Comparison of ENCODE assay signal across 8 mouse cellular contexts in the genomic region with DNA sequence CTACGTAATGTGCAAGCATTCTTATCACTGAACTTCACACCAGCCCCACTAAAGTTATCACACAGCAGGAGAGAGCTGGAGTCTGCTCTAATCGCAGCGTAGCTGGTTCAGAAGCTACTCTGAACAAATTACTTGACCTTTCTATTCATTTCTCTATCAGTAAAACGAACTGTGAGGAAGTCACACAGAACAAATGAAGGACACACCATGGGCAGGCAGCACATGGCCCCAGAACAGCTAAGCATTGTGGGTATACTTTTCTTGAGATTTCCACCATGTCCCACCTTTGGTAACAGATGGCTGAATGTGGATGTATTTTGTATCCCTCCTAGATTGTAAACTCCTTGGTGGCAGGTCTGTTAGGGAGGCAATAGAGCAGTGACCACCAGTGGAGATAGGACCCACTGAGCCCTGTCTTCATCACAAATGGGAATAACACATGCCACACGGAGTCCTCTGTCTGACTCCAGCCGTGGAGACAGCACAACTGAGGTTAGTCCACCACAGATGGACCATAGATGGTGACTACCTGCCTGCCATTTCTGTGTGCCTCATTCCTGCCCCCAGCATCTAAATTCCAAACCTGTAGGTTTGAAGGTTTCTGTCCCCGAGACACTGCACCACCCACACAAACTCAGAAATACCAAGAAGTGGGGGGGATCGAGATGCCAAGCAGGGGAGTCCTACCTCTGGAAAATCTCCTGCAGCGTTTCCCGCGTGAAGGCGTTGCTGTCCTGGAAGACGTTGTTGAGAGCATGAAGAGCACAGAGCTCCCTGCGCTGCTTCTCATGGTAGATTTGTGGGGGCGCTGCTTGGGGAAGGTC. TPM values are rescaled to one million over a fixed set of nuclear protein-coding genes. Genes with fewer than 3 reads are reported as not detected.
DNase-seq lines count a peak whose midpoint lies in the region; ATAC-seq and TF ChIP-seq lines count a peak whose summit lies in the region.

No protein-coding gene starts in this region.

- DNase-seq in kidney, adult 2 months: no peak
- DNase-seq in kidney, postnatal 25 days: no peak
- DNase-seq in urinary bladder, postnatal 10 days (ENCODE audit: low spot score): no peak
- no peak for DNase-seq in cerebellum, adult 8-10 months
- no peak for DNase-seq in frontal cortex, postnatal 25 days (ENCODE audit: low spot score in 2 of 2)

- peak overlapping the region; percentile 92 for H3K4me3 ChIP-seq in kidney, adult 2 months (ENCODE audit: insufficient read depth, low read depth, low read length)
- H3K4me3 ChIP-seq in bone marrow macrophage, adult 2 months (ENCODE audit: insufficient read depth, low read length): peak overlapping the region; percentile 99
- H3K4me3 ChIP-seq in hindbrain, embryonic 13.5 days: peak overlapping the region; percentile 92
- peak overlapping the region; percentile 94 for H3K4me3 ChIP-seq in midbrain, embryonic 13.5 days (replicated peaks)

- TF ChIP-seq POLR2A in kidney, adult 2 months (IDR thresholded peaks at IDR 0.05; ENCODE audit: low read depth, low read length): no peak
- TF ChIP-seq POLR2A in bone marrow macrophage, adult 2 months (IDR thresholded peaks at IDR 0.05; ENCODE audit: borderline replicate concordance, low read depth, low read length): no peak

- H3K36me3 ChIP-seq in kidney, adult 2 months (ENCODE audit: control insufficient read depth, insufficient read depth, low read length): no peaks in the 10 kb centered on the region
- H3K36me3 ChIP-seq in hindbrain, embryonic 13.5 days: no peaks in the 10 kb centered on the region
- H3K36me3 ChIP-seq in midbrain, embryonic 13.5 days: no peaks in the 10 kb centered on the region

- H3K9me3 ChIP-seq in hindbrain, embryonic 13.5 days: no peaks in the 10 kb centered on the region
- H3K9me3 ChIP-seq in midbrain, embryonic 13.5 days: no peaks in the 10 kb centered on the region

- no peaks in the 10 kb centered on the region for H3K27me3 ChIP-seq in kidney, adult 2 months (replicated peaks; ENCODE audit: control insufficient read depth, insufficient read depth, low read length)
- H3K27me3 ChIP-seq in hindbrain, embryonic 13.5 days: no peaks in the 10 kb centered on the region
- no peaks in the 10 kb centered on the region for H3K27me3 ChIP-seq in midbrain, embryonic 13.5 days

- WGBS in kidney, adult 2 months: 21% methylated on average over 15 of the region's 15 CpGs
- WGBS in hindbrain, embryonic 13.5 days: 15% methylated on average over 15 of the region's 15 CpGs
- 18% methylated on average over 15 of the region's 15 CpGs for WGBS in midbrain, embryonic 13.5 days

- H3K9ac ChIP-seq in hindbrain, embryonic 13.5 days: peak overlapping the region; percentile 96
- H3K9ac ChIP-seq in midbrain, embryonic 13.5 days (replicated peaks): peak overlapping the region; percentile 96

- TF ChIP-seq CTCF in kidney, adult 2 months (conservative IDR thresholded peaks at IDR 0.05; ENCODE audit: insufficient read depth, insufficient read length, low read depth, low read length): no peak
- no peak for TF ChIP-seq CTCF in bone marrow macrophage, adult 2 months (IDR thresholded peaks at IDR 0.05; ENCODE audit: low read depth, low read length)

- peak overlapping the region; percentile 82 for H3K4me2 ChIP-seq in hindbrain, embryonic 13.5 days
- H3K4me2 ChIP-seq in midbrain, embryonic 13.5 days (replicated peaks): peak overlapping the region; percentile 88

- H3K4me1 ChIP-seq in kidney, adult 2 months (ENCODE audit: control insufficient read depth, insufficient read depth, low read length): peaks cover 37% of the 10 kb centered on the region
- H3K4me1 ChIP-seq in bone marrow macrophage, adult 2 months (ENCODE audit: control insufficient read depth, insufficient read depth, low read length): peaks cover 34% of the 10 kb centered on the region
- H3K4me1 ChIP-seq in hindbrain, embryonic 13.5 days (replicated peaks): peaks cover 64% of the 10 kb centered on the region
- H3K4me1 ChIP-seq in midbrain, embryonic 13.5 days (replicated peaks): peaks cover 65% of the 10 kb centered on the region

- no peak for ATAC-seq in hindbrain, embryonic 13.5 days (ENCODE audit: low FRiP score)
- ATAC-seq in midbrain, embryonic 13.5 days: no peak

- H3K27ac ChIP-seq in kidney, adult 2 months (ENCODE audit: insufficient read depth, low read depth, low read length): 0 out of 2 replicates have a peak overlapping the region, but pooled peaks have one; percentile 11
- 0 out of 2 replicates have a peak overlapping the region, but pooled peaks have one; percentile 27 for H3K27ac ChIP-seq in bone marrow macrophage, adult 2 months (ENCODE audit: insufficient read depth, low read depth, low read length)
- no peak overlapping the region for H3K27ac ChIP-seq in hindbrain, embryonic 13.5 days
- no peak overlapping the region for H3K27ac ChIP-seq in midbrain, embryonic 13.5 days

RNA-seq across cellular contexts. Expression of gene Josd1, which starts 1.5 kb away (rescaled TPM):
- polyA plus RNA-seq in kidney, adult 2 months (2012; rRNA removed): 19.5 and 19.9 TPM in 2 replicates
- 20.2 and 21.0 TPM in 2 replicates for polyA plus RNA-seq in bone marrow macrophage, adult 2 months (2012; ENCODE audit: insufficient read depth, insufficient read length, missing spikeins)
- 19.1 and 20.2 TPM in 2 replicates for polyA plus RNA-seq in hindbrain, embryonic 13.5 days (2015; fragmentation: Nextera tagmentation; extraction: Ambion mirVana)
- 18.4 and 20.6 TPM in 2 replicates for polyA plus RNA-seq in midbrain, embryonic 13.5 days (2015; fragmentation: Nextera tagmentation; extraction: Ambion mirVana)

RNA-seq across cellular contexts. Expression of gene Gtpbp1, which starts 4.4 kb away (rescaled TPM):
- 29.9 and 35.3 TPM in 2 replicates for polyA plus RNA-seq in kidney, adult 2 months (2012; rRNA removed)
- polyA plus RNA-seq in bone marrow macrophage, adult 2 months (2012; ENCODE audit: insufficient read depth, insufficient read length, missing spikeins): 27.1 and 32.7 TPM in 2 replicates
- 44.8 and 45.2 TPM in 2 replicates for polyA plus RNA-seq in hindbrain, embryonic 13.5 days (2015; fragmentation: Nextera tagmentation; extraction: Ambion mirVana)
- polyA plus RNA-seq in midbrain, embryonic 13.5 days (2015; fragmentation: Nextera tagmentation; extraction: Ambion mirVana): 42.6 and 49.1 TPM in 2 replicates

RNA-seq across cellular contexts. Expression of gene Tomm22, which starts 15.6 kb away (rescaled TPM):
- 38.2 and 52.5 TPM in 2 replicates for polyA plus RNA-seq in kidney, adult 2 months (2012; rRNA removed)
- polyA plus RNA-seq in bone marrow macrophage, adult 2 months (2012; ENCODE audit: insufficient read depth, insufficient read length, missing spikeins): 129 and 135 TPM in 2 replicates
- polyA plus RNA-seq in hindbrain, embryonic 13.5 days (2015; fragmentation: Nextera tagmentation; extraction: Ambion mirVana): 246 and 253 TPM in 2 replicates
- polyA plus RNA-seq in midbrain, embryonic 13.5 days (2015; fragmentation: Nextera tagmentation; extraction: Ambion mirVana): 254 and 260 TPM in 2 replicates

RNA-seq across cellular contexts. Expression of gene Cby1, which starts 27.3 kb away (rescaled TPM):
- 12.0 and 15.1 TPM in 2 replicates for polyA plus RNA-seq in kidney, adult 2 months (2012; rRNA removed)
- polyA plus RNA-seq in bone marrow macrophage, adult 2 months (2012; ENCODE audit: insufficient read depth, insufficient read length, missing spikeins): 12.5 and 14.7 TPM in 2 replicates
- polyA plus RNA-seq in hindbrain, embryonic 13.5 days (2015; fragmentation: Nextera tagmentation; extraction: Ambion mirVana): 84.2 and 85.8 TPM in 2 replicates
- 92.4 and 94.9 TPM in 2 replicates for polyA plus RNA-seq in midbrain, embryonic 13.5 days (2015; fragmentation: Nextera tagmentation; extraction: Ambion mirVana)

RNA-seq across cellular contexts. Expression of gene Fam227a, which starts 27.5 kb away (rescaled TPM):
- polyA plus RNA-seq in kidney, adult 2 months (2012; rRNA removed): 1.3 and 1.5 TPM in 2 replicates
- polyA plus RNA-seq in bone marrow macrophage, adult 2 months (2012; ENCODE audit: insufficient read depth, insufficient read length, missing spikeins): 2.2 and 2.6 TPM in 2 replicates
- 5.4 and 5.6 TPM in 2 replicates for polyA plus RNA-seq in hindbrain, embryonic 13.5 days (2015; fragmentation: Nextera tagmentation; extraction: Ambion mirVana)
- 6.8 and 6.9 TPM in 2 replicates for polyA plus RNA-seq in midbrain, embryonic 13.5 days (2015; fragmentation: Nextera tagmentation; extraction: Ambion mirVana)

Comparison
In these comparisons a context has a peak if more than half of its experiments do, and no peak if none do; other contexts are left out.
1. H3K27ac ChIP-seq: peak in kidney, adult 2 months (single experiment) and bone marrow macrophage, adult 2 months (single experiment); none in hindbrain, embryonic 13.5 days (single experiment) and midbrain, embryonic 13.5 days (single experiment).
2. Peak in every context shown above with its lines, with median percentiles within 50 percentile points of each other: H3K4me3 ChIP-seq.